ENCODE assay signal across 8 mouse cellular contexts in genomic region chr11:116530187-116531147, GRCm38 (mm10). TPM values are rescaled to one million over a fixed set of nuclear protein-coding genes. Genes with fewer than 3 reads are reported as not detected.
A peak's percentile ranks its signal among the peaks of the same experiment; 100 is the strongest.
DNase-seq lines count a peak whose midpoint lies in the region; ATAC-seq lines count a peak whose summit lies in the region.

TSS of gene Sphk1 (plus strand) at chr11:116530925.

- peaks cover 38% of the 10 kb centered on the region for H3K4me1 ChIP-seq in heart, embryonic 15.5 days (replicated peaks)
- H3K4me1 ChIP-seq in embryonic facial prominence, embryonic 13.5 days: peaks cover 44% of the 10 kb centered on the region

- peak within 1 kb of the TSS; percentile 21; the same call in 1 of the 2 replicates for H3K27ac ChIP-seq in heart, embryonic 15.5 days
- 0 out of 2 replicates have a peak within 1 kb of the TSS, but pooled peaks have one; percentile 3 for H3K27ac ChIP-seq in embryonic facial prominence, embryonic 13.5 days

- H3K4me3 ChIP-seq in heart, embryonic 15.5 days: peak within 1 kb of the TSS; percentile 64
- H3K4me3 ChIP-seq in embryonic facial prominence, embryonic 13.5 days: peak within 1 kb of the TSS; percentile 57

- no peaks in the 10 kb centered on the region for H3K9me3 ChIP-seq in heart, embryonic 15.5 days (replicated peaks)
- H3K9me3 ChIP-seq in embryonic facial prominence, embryonic 13.5 days: no peaks in the 10 kb centered on the region

- H3K9ac ChIP-seq in heart, embryonic 15.5 days: peak within 1 kb of the TSS; percentile 31; the same call in 1 of the 2 replicates
- H3K9ac ChIP-seq in embryonic facial prominence, embryonic 13.5 days: peak within 1 kb of the TSS; percentile 68

- no peak for DNase-seq in heart, adult 18-20 months
- DNase-seq in kidney, adult 8-10 months: peak; percentile 20 to 37
- peak; percentile 60 for DNase-seq in lung, postnatal 14 days
- no peak for DNase-seq in right cerebral cortex, postnatal 36 days (ENCODE audit: low spot score in 2 of 2)
- DNase-seq in cerebellum, adult 11 months: no peak
- DNase-seq in layer of hippocampus, adult 8-10 months (ENCODE audit: low spot score in 2 of 2): no peak

- 39% methylated on average over 11 of the region's 11 CpGs for WGBS in heart, embryonic 15.5 days
- 23% methylated on average over 11 of the region's 11 CpGs for WGBS in embryonic facial prominence, embryonic 13.5 days

- no peaks in the 10 kb centered on the region for H3K36me3 ChIP-seq in heart, embryonic 15.5 days
- H3K36me3 ChIP-seq in embryonic facial prominence, embryonic 13.5 days: no peaks in the 10 kb centered on the region

- H3K4me2 ChIP-seq in heart, embryonic 15.5 days: peak within 1 kb of the TSS; percentile 98
- peak within 1 kb of the TSS; percentile 98 for H3K4me2 ChIP-seq in embryonic facial prominence, embryonic 13.5 days

- ATAC-seq in heart, embryonic 15.5 days (replicated peaks; ENCODE audit: insufficient number of reproducible peaks, insufficient read depth, low FRiP score, low read depth): no peak
- ATAC-seq in embryonic facial prominence, embryonic 13.5 days (ENCODE audit: insufficient number of reproducible peaks, insufficient read depth, low FRiP score, low TSS enrichment, low read depth): no peak

- H3K27me3 ChIP-seq in heart, embryonic 15.5 days: peaks cover 61% of the 10 kb centered on the region
- peaks cover 53% of the 10 kb centered on the region for H3K27me3 ChIP-seq in embryonic facial prominence, embryonic 13.5 days

RNA-seq across cellular contexts. Expression of gene Sphk1, which starts in this region (rescaled TPM):
- polyA plus RNA-seq in heart, embryonic 15.5 days (2015; fragmentation: Nextera tagmentation; extraction: Ambion mirVana): 2.8 and 4.4 TPM in 2 replicates
- total RNA-seq in heart, adult 18-20 months (2021): 1 to 10 TPM in 1 of 2 experiments, under 1 TPM in 1; 0.94 to 1.4 TPM
- polyA plus RNA-seq in embryonic facial prominence, embryonic 13.5 days (2015; fragmentation: Nextera tagmentation; extraction: Ambion mirVana): 5.0 and 6.1 TPM in 2 replicates
- total RNA-seq in layer of hippocampus, adult 8-10 months (2022): 1 to 10 TPM; 2.8 to 3.6 (median 2.9) TPM

Comparison
In these comparisons a context has a peak if more than half of its experiments do, and no peak if none do; other contexts are left out.
1. DNase-seq: peak in kidney, adult 8-10 months (2 of 2) and lung, postnatal 14 days (single experiment); none in heart, adult 18-20 months (0 of 2), right cerebral cortex, postnatal 36 days (0 of 2), cerebellum, adult 11 months (single experiment) and layer of hippocampus, adult 8-10 months (0 of 2).